35 mouse cellular contexts compared by ENCODE assay signal in the genomic region with DNA sequence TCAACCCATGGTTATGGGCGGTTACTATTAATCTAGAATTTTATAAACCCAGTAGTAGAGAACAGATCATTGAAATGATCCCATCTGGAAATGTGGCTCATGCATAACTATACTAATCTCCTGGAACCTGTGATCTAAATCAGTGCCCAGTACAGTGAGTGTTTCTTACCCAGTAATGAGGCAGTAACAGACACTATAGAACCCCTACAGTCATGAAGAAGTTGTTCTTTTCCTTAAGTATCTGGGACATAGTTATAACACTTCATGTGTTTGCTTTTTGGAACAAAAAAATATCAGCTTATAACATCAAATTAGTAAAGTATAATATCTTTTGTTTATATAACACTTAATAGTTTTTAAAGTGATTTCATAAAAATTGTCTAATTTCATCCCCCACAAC.
"Had no signal": no experiment of that assay in that cellular context is flagged by ENCODE, and none has a peak within 500 bp of the region (broad histone marks: within the 10 kb centered on the region; RNA-seq: fewer than 3 reads in every experiment).

No protein-coding gene starts in this region.

- H3K9me3 ChIP-seq: heart, embryonic 10.5 days; heart, embryonic 12.5 days; heart, embryonic 13.5 days; heart, embryonic 15.5 days; hindbrain, embryonic 10.5 days; hindbrain, embryonic 12.5 days; hindbrain, embryonic 13.5 days; hindbrain, embryonic 15.5 days; intestine, embryonic 15.5 days; kidney, embryonic 15.5 days had no signal

- H3K27ac ChIP-seq: heart, adult 2 months; heart, embryonic 10.5 days; heart, embryonic 13.5 days; heart, embryonic 15.5 days; hindbrain, embryonic 10.5 days; hindbrain, embryonic 12.5 days; hindbrain, embryonic 13.5 days; hindbrain, embryonic 14.5 days; hindbrain, embryonic 15.5 days; hindbrain, postnatal 0 days; intestine, embryonic 15.5 days; kidney, embryonic 15.5 days; kidney, postnatal 0 days; layer of hippocampus, adult 2 months had no signal

- H3K4me3 ChIP-seq: heart, adult 2 months; heart, embryonic 10.5 days; heart, embryonic 12.5 days; heart, embryonic 13.5 days; heart, embryonic 15.5 days; hindbrain, embryonic 10.5 days; hindbrain, embryonic 12.5 days; hindbrain, embryonic 13.5 days; hindbrain, embryonic 15.5 days; intestine, embryonic 15.5 days; kidney, embryonic 15.5 days; layer of hippocampus, adult 2 months had no signal

- H3K9ac ChIP-seq: heart, embryonic 12.5 days; heart, embryonic 13.5 days; heart, embryonic 15.5 days; hindbrain, embryonic 12.5 days; hindbrain, embryonic 13.5 days; hindbrain, embryonic 14.5 days; hindbrain, embryonic 15.5 days; intestine, embryonic 15.5 days; kidney, embryonic 15.5 days had no signal

- H3K4me2 ChIP-seq: heart, embryonic 11.5 days; heart, embryonic 12.5 days; heart, embryonic 13.5 days; heart, embryonic 15.5 days; hindbrain, embryonic 12.5 days; hindbrain, embryonic 13.5 days; hindbrain, embryonic 14.5 days; hindbrain, embryonic 15.5 days; intestine, embryonic 15.5 days; kidney, embryonic 15.5 days had no signal

- H3K27me3 ChIP-seq: heart, embryonic 12.5 days; heart, embryonic 13.5 days; heart, embryonic 15.5 days; hindbrain, embryonic 12.5 days; hindbrain, embryonic 13.5 days; hindbrain, embryonic 15.5 days; intestine, embryonic 15.5 days; kidney, embryonic 15.5 days had no signal

- H3K4me1 ChIP-seq: heart, embryonic 10.5 days; heart, embryonic 12.5 days; heart, embryonic 13.5 days; heart, embryonic 15.5 days; hindbrain, embryonic 10.5 days; hindbrain, embryonic 12.5 days; hindbrain, embryonic 15.5 days; intestine, embryonic 15.5 days; kidney, embryonic 15.5 days had no signal

- DNase-seq: heart, adult 2 months; heart, postnatal 10 days; heart, postnatal 14 days; heart, postnatal 36 days; heart, postnatal 4 days; kidney, adult 11 months; kidney, adult 18-20 months; kidney, adult 2 months; kidney, adult 8-10 months; kidney, adult 9 months; kidney, postnatal 10 days; kidney, postnatal 14 days; kidney, postnatal 25 days; kidney, postnatal 36 days; kidney, postnatal 4 days; layer of hippocampus, adult 9-11 months had no signal

- ATAC-seq: hindbrain, embryonic 16.5 days; hindbrain, postnatal 0 days; inflammation-experienced regulatory T-cells, adult 6 months; intestine, embryonic 15.5 days; intestine, embryonic 16.5 days; intestine, postnatal 0 days had no signal

- H3K36me3 ChIP-seq: hindbrain, embryonic 15.5 days had no signal
